Mouse (Mus musculus) heart, postnatal 0 days (tissue): Measurements from ENCODE around the gene 2310030G06Rik. TPM values are rescaled to one million over a fixed set of nuclear protein-coding genes. Genes with fewer than 3 reads are reported as not detected.

Experiments
- ATAC-seq: fragments of 200-750 bp; cut with Nextera tagmentation; 2 replicates; pipeline ENCODE4 v1.8.0; 2017; ENCODE audit warnings: low read depth, moderate number of reproducible peaks, moderate library complexity; ENCODE audit not compliant: insufficient read depth
- DNase-seq: peaks from one replicate; pipeline ENCODE4 v3.0.0-alpha.2; 2016; ENCODE audit warnings: low spot score
- H3K27ac ChIP-seq: fragments of 300-500 bp; sonication (generic); 2 replicates; pipeline ENCODE4 v1.5.1; 2014; ENCODE audit warnings: low read depth, mild to moderate bottlenecking
- H3K27me3 ChIP-seq: fragments of 300-500 bp; sonication (generic); 2 replicates; pipeline ENCODE4 v1.6.1; 2014; ENCODE audit warnings: low read length, mixed read lengths; ENCODE audit not compliant: control insufficient read depth, insufficient read depth
- H3K36me3 ChIP-seq: fragments of 300-500 bp; sonication (generic); replicated peaks from 2 replicates; pipeline ENCODE4 v1.6.1; 2014; ENCODE audit warnings: low read length, mixed read lengths; ENCODE audit not compliant: control insufficient read depth, insufficient read depth
- H3K4me1 ChIP-seq: fragments of 300-500 bp; sonication (generic); 2 replicates; pipeline ENCODE4 v1.6.1; 2014; ENCODE audit warnings: antibody characterized with exemption; ENCODE audit not compliant: control insufficient read depth, insufficient read depth
- H3K4me2 ChIP-seq: fragments of 300-500 bp; sonication (generic); 2 replicates; pipeline ENCODE4 v1.6.1; 2014; ENCODE audit warnings: low read depth, mild to moderate bottlenecking, low read length, moderate library complexity
- H3K4me3 ChIP-seq: fragments of 300-500 bp; sonication (generic); 2 replicates; pipeline ENCODE4 v1.5.1; 2014; ENCODE audit warnings: low read depth, low read length
- H3K9ac ChIP-seq: fragments of 300-500 bp; sonication (generic); replicated peaks from 2 replicates; pipeline ENCODE4 v1.6.1; 2014; ENCODE audit warnings: low read depth, low read length, mixed read lengths
- H3K9me3 ChIP-seq: fragments of 300-500 bp; sonication (generic); replicated peaks from 2 replicates; pipeline ENCODE4 v1.6.1; 2016; ENCODE audit warnings: low read length; ENCODE audit not compliant: control insufficient read depth
- CTCF ChIP-seq: IDR thresholded peaks from 2 replicates; pipeline ENCODE4 v1.5.1; 2016; ENCODE audit warnings: antibody characterized with exemption, control low read depth, low read depth
- EP300 ChIP-seq: IDR thresholded peaks from 2 replicates; pipeline ENCODE4 v1.6.1; 2016; ENCODE audit warnings: antibody characterized with exemption, low read depth
- WGBS: fragments of 180-500 bp; shearing (Covaris S2); extraction: QIAGEN DNeasy Blood & Tissue Kit; methylation state at CpG from one replicate; pipeline ENCODE4 v1.1.7; 2014; 5-methylcytosine and 5-hydroxymethylcytosine counted together
- polyA plus RNA-seq: library from polyadenylated mRNA; unstranded; fragments of >200 nt; fragmentation: Nextera tagmentation; extraction: Ambion mirVana; gene quantifications from 2 replicates; pipeline ENCODE4 v1.2.1, GENCODE M21; 2015
- total RNA-seq: library from RNA; depleted of rRNA; stranded (reverse); fragments of >200 nt; gene quantifications from 2 replicates; pipeline ENCODE4 v1.2.3, GENCODE M21; 2014; ENCODE audit warnings: low replicate concordance; rRNA removed

The 2310030G06Rik gene
- total RNA-seq (3.6 and 4.8 TPM in 2 replicates), polyA plus RNA-seq (10.6 and 11.0 TPM in 2 replicates)

- DNase-seq (peak; percentile 53), ATAC-seq (peak; percentile 48; the same call in 1 of the 2 replicates)
- no peaks in the 10 kb centered on the region for H3K9me3 ChIP-seq
- H3K4me1 ChIP-seq: peaks cover 26% of the 10 kb centered on the region; the same call in 1 of the 2 replicates
- H3K27me3 ChIP-seq: no peaks in the 10 kb centered on the region
- H3K9ac ChIP-seq: peak within 1 kb of the TSS; percentile 64
- peak within 1 kb of the TSS; percentile 83 for H3K27ac ChIP-seq
- H3K36me3 ChIP-seq: no peaks in the 10 kb centered on the region
- WGBS: 4% methylated on average over 19 of the region's 19 CpGs
- TF ChIP-seq CTCF (peak; percentile 20; the same call in 1 of the 2 replicates), EP300 (no peak)
- H3K4me2 ChIP-seq: peak within 1 kb of the TSS; percentile 61
- peak within 1 kb of the TSS; percentile 47 for H3K4me3 ChIP-seq
Observed at GRCm38 (mm10) chr9:50746214-50746677, at the start of gene 2310030G06Rik. TSS of gene 2310030G06Rik (minus strand) at chr9:50746536.

DNA sequence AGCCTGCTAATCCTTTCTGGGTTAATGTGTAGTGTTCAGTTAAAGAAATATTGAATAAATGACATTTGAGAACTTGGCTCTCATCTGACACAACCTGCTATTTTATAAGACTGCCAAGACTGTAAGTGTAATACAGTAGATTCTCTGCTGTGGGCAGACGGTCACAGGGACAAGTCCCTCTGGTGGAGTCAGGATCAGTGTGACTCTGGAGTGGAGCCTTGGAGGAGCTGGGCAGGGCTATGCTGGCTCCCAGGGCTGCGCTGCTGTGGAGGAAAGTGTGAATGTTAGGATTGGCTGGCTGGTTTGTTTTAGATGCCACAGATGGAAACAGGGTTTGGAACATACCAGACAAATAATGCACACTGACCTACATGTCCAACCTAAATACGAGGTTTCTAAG is 48.9 kb upstream of the 2310030G06Rik start:
- Histone ChIP-seq H3K36me3 (peaks cover 46% of the 10 kb centered on the region), H3K4me3 (no peak overlapping the region), H3K9ac (no peak overlapping the region), H3K27me3 (no peaks in the 10 kb centered on the region), H3K9me3 (no peaks in the 10 kb centered on the region), H3K4me2 (no peak overlapping the region), H3K27ac (no peak overlapping the region), H3K4me1 (no peaks in the 10 kb centered on the region)
- no peak for TF ChIP-seq CTCF
- no peak for TF ChIP-seq EP300
- DNase-seq: no peak
- ATAC-seq: no peak
- WGBS: 88% methylated on average over 3 of the region's 3 CpGs

DNA sequence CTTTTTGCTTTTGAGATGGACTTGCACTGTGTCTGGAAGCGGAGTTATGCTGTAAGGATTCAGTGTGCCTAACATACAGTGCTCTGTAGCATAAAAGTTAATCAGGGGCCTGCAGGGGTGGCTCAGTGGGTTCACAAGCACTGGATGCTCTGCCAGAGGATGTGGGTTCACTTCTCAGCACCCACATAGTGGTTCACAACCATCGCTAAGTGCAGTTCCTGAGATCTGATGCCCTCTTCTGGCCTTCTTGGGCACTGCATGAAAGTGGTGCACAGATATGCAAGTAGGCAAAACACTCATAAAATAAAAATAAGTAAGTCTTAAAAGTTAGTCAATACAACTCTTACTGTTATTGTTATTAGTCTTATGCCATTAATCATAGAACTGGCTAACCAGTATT is 35.8 kb upstream of the 2310030G06Rik start:
- DNase-seq: no peak
- H3K36me3 ChIP-seq: peaks cover 74% of the 10 kb centered on the region
- 83% methylated on average over 2 of the region's 2 CpGs for WGBS

GRCm38 (mm10) chr9:50776162-50776760 is 29.9 kb upstream of the 2310030G06Rik start:
- TF ChIP-seq EP300: no peak
- no peak for TF ChIP-seq CTCF
- Histone ChIP-seq H3K27me3 (no peaks in the 10 kb centered on the region), H3K27ac (no peak overlapping the region), H3K9me3 (no peaks in the 10 kb centered on the region), H3K4me3 (peak overlapping the region; percentile 92), H3K4me1 (peaks cover 14% of the 10 kb centered on the region; the same call in 1 of the 2 replicates), H3K9ac (peak overlapping the region; percentile 84; the same call in 1 of the 2 replicates), H3K36me3 (peaks cover 32% of the 10 kb centered on the region; the same call in 1 of the 2 replicates), H3K4me2 (peak overlapping the region; percentile 80)
- ATAC-seq (no peak), DNase-seq (no peak)
- 55% methylated on average over 11 of the region's 11 CpGs for WGBS

More for the DNA sequence above, 35.8 kb upstream of the 2310030G06Rik start:
- no peak for ATAC-seq
- Histone ChIP-seq H3K27me3 (no peaks in the 10 kb centered on the region), H3K9ac (no peak overlapping the region), H3K27ac (no peak overlapping the region), H3K4me3 (no peak overlapping the region), H3K9me3 (no peaks in the 10 kb centered on the region), H3K4me1 (no peaks in the 10 kb centered on the region), H3K4me2 (no peak overlapping the region)
- peak; percentile 43 for TF ChIP-seq CTCF
- no peak for TF ChIP-seq EP300

DNA sequence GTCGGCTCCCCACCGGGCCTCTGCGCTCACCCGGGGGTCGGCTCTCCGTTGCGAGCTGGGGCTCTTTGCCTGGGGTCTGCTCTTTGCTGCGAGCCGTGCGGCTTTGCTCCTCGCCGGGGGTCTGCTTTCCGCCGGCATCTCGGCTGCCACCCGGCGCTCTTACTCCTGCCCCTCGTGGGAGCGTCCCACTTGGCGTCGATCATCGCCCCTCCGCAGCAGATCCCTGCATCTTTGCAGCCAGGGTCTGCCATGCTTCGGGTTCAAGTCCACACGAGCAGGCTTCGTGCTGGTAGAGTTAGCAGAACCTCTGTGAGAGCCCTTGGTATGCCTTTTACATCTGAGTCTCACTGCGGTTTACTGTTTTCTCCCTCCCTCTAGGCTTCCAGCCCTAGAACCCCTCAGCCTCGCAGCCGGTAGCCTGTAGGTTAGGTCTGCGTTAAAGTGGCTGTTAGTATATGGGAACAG is 29.4 kb upstream of the 2310030G06Rik start:
- 0% methylated on average over 30 of the region's 30 CpGs for WGBS
- Histone ChIP-seq H3K36me3 (peaks cover 30% of the 10 kb centered on the region; the same call in 1 of the 2 replicates), H3K27me3 (no peaks in the 10 kb centered on the region), H3K4me1 (peaks cover 14% of the 10 kb centered on the region; the same call in 1 of the 2 replicates), H3K9me3 (no peaks in the 10 kb centered on the region), H3K4me3 (peak overlapping the region; percentile 92), H3K27ac (no peak overlapping the region), H3K4me2 (peak overlapping the region; percentile 80), H3K9ac (peak overlapping the region; percentile 84)
- DNase-seq (no peak), ATAC-seq (peak; percentile 28; the same call in 1 of the 2 replicates)
- TF ChIP-seq CTCF (no peak), EP300 (no peak)
